14 mouse cellular contexts compared by ENCODE assay signal in genomic region chr13:54328954-54329490, GRCm38 (mm10). TPM values are rescaled to one million over a fixed set of nuclear protein-coding genes. Genes with fewer than 3 reads are reported as not detected.
A peak's percentile ranks its signal among the peaks of the same experiment; 100 is the strongest.
DNase-seq lines count a peak whose midpoint lies in the region; ATAC-seq and TF ChIP-seq lines count a peak whose summit lies in the region.
"Had no signal": no experiment of that assay in that cellular context is flagged by ENCODE, and none has a peak within 500 bp of the region (broad histone marks: within the 10 kb centered on the region; RNA-seq: fewer than 3 reads in every experiment).

No protein-coding gene starts in this region.

- H3K27me3 ChIP-seq in embryonic facial prominence, embryonic 10.5 days (replicated peaks; ENCODE audit: low read depth, poor library complexity, severe bottlenecking) = no peaks in the 10 kb centered on the region
- no peaks in the 10 kb centered on the region for H3K27me3 ChIP-seq in forebrain, embryonic 14.5 days (replicated peaks; ENCODE audit: control insufficient read depth, insufficient read depth, low read length)
- no peaks in the 10 kb centered on the region for H3K27me3 ChIP-seq in hindbrain, postnatal 0 days (ENCODE audit: insufficient read depth, low read length)
- H3K27me3 ChIP-seq in midbrain, postnatal 0 days (ENCODE audit: insufficient read depth, low read length) = no peaks in the 10 kb centered on the region
- peaks cover 10% of the 10 kb centered on the region for H3K27me3 ChIP-seq in heart, embryonic 10.5 days (ENCODE audit: insufficient read depth, poor library complexity, severe bottlenecking)

- TF ChIP-seq CTCF in hindbrain, postnatal 0 days (IDR thresholded peaks at IDR 0.05; ENCODE audit: low read depth) = no peak
- TF ChIP-seq CTCF in midbrain, postnatal 0 days (IDR thresholded peaks at IDR 0.05) = no peak
- TF ChIP-seq CTCF in gastrocnemius, adult 2 months (IDR thresholded peaks at IDR 0.05) = no peak

- intact Hi-C loops in gastrocnemius, adult 2 months (cut with DNase I) = no loop called here

- no peaks in the 10 kb centered on the region for H3K9me3 ChIP-seq in embryonic facial prominence, embryonic 10.5 days
- no peaks in the 10 kb centered on the region for H3K9me3 ChIP-seq in forebrain, embryonic 14.5 days (replicated peaks; ENCODE audit: control insufficient read depth, low read length)
- H3K9me3 ChIP-seq in hindbrain, postnatal 0 days (ENCODE audit: low read length) = no peaks in the 10 kb centered on the region
- no peaks in the 10 kb centered on the region for H3K9me3 ChIP-seq in midbrain, postnatal 0 days (ENCODE audit: low read length)
- H3K9me3 ChIP-seq in heart, embryonic 10.5 days = no peaks in the 10 kb centered on the region
- H3K9me3 ChIP-seq: heart, embryonic 15.5 days had no signal

- no peak overlapping the region for H3K9ac ChIP-seq in forebrain, embryonic 14.5 days (ENCODE audit: low read length)
- no peak overlapping the region for H3K9ac ChIP-seq in hindbrain, postnatal 0 days (replicated peaks; ENCODE audit: low read length)
- H3K9ac ChIP-seq in midbrain, postnatal 0 days (replicated peaks; ENCODE audit: low read length, poor library complexity, severe bottlenecking) = peak overlapping the region; percentile 39; the same call in 1 of the 2 replicates
- H3K9ac ChIP-seq: heart, embryonic 15.5 days; liver, embryonic 14.5 days had no signal

- H3K27ac ChIP-seq in embryonic facial prominence, embryonic 10.5 days (replicated peaks) = peak overlapping the region; percentile 71
- peak overlapping the region; percentile 50; the same call in 1 of the 2 replicates for H3K27ac ChIP-seq in forebrain, embryonic 14.5 days (ENCODE audit: low read depth, low read length)
- 0 out of 2 replicates have a peak overlapping the region, but pooled peaks have one; percentile 26 for H3K27ac ChIP-seq in hindbrain, postnatal 0 days
- no peak overlapping the region for H3K27ac ChIP-seq in midbrain, postnatal 0 days (ENCODE audit: low read depth, low read length)
- H3K27ac ChIP-seq in gastrocnemius, adult 2 months = no peak overlapping the region
- H3K27ac ChIP-seq in heart, embryonic 10.5 days = no peak overlapping the region; the same call in 1 of the 2 replicates
- H3K27ac ChIP-seq: heart, embryonic 15.5 days; kidney, postnatal 0 days; liver, embryonic 14.5 days had no signal

- DNase-seq in embryonic facial prominence, embryonic 10.5 days (ENCODE audit: low spot score) = no peak
- DNase-seq in forebrain, embryonic 14.5 days (ENCODE audit: low spot score) = peak; percentile 66
- DNase-seq in hindbrain, postnatal 0 days (ENCODE audit: low spot score) = no peak
- DNase-seq in midbrain, postnatal 0 days (ENCODE audit: low spot score) = no peak
- no peak for DNase-seq in gastrocnemius, adult 2 months
- DNase-seq in heart, embryonic 10.5 days (ENCODE audit: low spot score) = no peak
- DNase-seq in adrenal gland, postnatal 25 days = no peak
- DNase-seq: cerebellum, adult 2 months; gastrocnemius, postnatal 25 days; thymus, adult 2 months had no signal

- H3K36me3 ChIP-seq in embryonic facial prominence, embryonic 10.5 days (replicated peaks) = no peaks in the 10 kb centered on the region
- no peaks in the 10 kb centered on the region for H3K36me3 ChIP-seq in forebrain, embryonic 14.5 days (ENCODE audit: control insufficient read depth, insufficient read depth, low read length)
- no peaks in the 10 kb centered on the region for H3K36me3 ChIP-seq in hindbrain, postnatal 0 days (ENCODE audit: insufficient read depth, low read length)
- no peaks in the 10 kb centered on the region for H3K36me3 ChIP-seq in midbrain, postnatal 0 days (ENCODE audit: insufficient read depth, low read length)
- no peaks in the 10 kb centered on the region for H3K36me3 ChIP-seq in heart, embryonic 10.5 days
- H3K36me3 ChIP-seq: heart, embryonic 15.5 days had no signal

- H3K4me3 ChIP-seq in embryonic facial prominence, embryonic 10.5 days = no peak overlapping the region
- H3K4me3 ChIP-seq in forebrain, embryonic 14.5 days (ENCODE audit: low read depth, low read length) = no peak overlapping the region
- H3K4me3 ChIP-seq in hindbrain, postnatal 0 days (ENCODE audit: low read length) = no peak overlapping the region
- no peak overlapping the region for H3K4me3 ChIP-seq in midbrain, postnatal 0 days (ENCODE audit: low read depth, low read length)
- H3K4me3 ChIP-seq in gastrocnemius, adult 2 months = no peak overlapping the region
- no peak overlapping the region for H3K4me3 ChIP-seq in heart, embryonic 10.5 days
- H3K4me3 ChIP-seq: heart, embryonic 15.5 days had no signal

- 36% methylated on average over 8 of the region's 8 CpGs for WGBS in embryonic facial prominence, embryonic 10.5 days
- 7% methylated on average over 8 of the region's 8 CpGs for WGBS in forebrain, embryonic 14.5 days
- 23% methylated on average over 8 of the region's 8 CpGs for WGBS in hindbrain, postnatal 0 days
- 18% methylated on average over 8 of the region's 8 CpGs for WGBS in midbrain, postnatal 0 days
- 54% methylated on average over 8 of the region's 8 CpGs for WGBS in heart, embryonic 10.5 days

- H3K4me1 ChIP-seq in embryonic facial prominence, embryonic 10.5 days = peaks cover 81% of the 10 kb centered on the region
- peaks cover 42% of the 10 kb centered on the region for H3K4me1 ChIP-seq in forebrain, embryonic 14.5 days (ENCODE audit: control insufficient read depth, insufficient read depth, low read length)
- H3K4me1 ChIP-seq in hindbrain, postnatal 0 days (ENCODE audit: insufficient read depth, low read length) = peaks cover 27% of the 10 kb centered on the region
- peaks cover 18% of the 10 kb centered on the region; the same call in 1 of the 2 replicates for H3K4me1 ChIP-seq in midbrain, postnatal 0 days (ENCODE audit: insufficient read depth, low read length)
- peaks cover 39% of the 10 kb centered on the region for H3K4me1 ChIP-seq in heart, embryonic 10.5 days

- no peak for ATAC-seq in forebrain, embryonic 14.5 days
- ATAC-seq in hindbrain, postnatal 0 days = no peak
- no peak for ATAC-seq in midbrain, postnatal 0 days (ENCODE audit: low FRiP score)
- ATAC-seq: activated CD4-positive, CD25-positive, alpha-beta regulatory T cell, adult 4 months had no signal

- H3K4me2 ChIP-seq in forebrain, embryonic 14.5 days (ENCODE audit: low read length) = no peak overlapping the region
- no peak overlapping the region for H3K4me2 ChIP-seq in hindbrain, postnatal 0 days (ENCODE audit: low read depth, low read length)
- H3K4me2 ChIP-seq in midbrain, postnatal 0 days (ENCODE audit: low read depth, low read length, poor library complexity, severe bottlenecking) = no peak overlapping the region
- H3K4me2 ChIP-seq: heart, embryonic 15.5 days had no signal

RNA-seq across cellular contexts. Expression of gene Cplx2, which starts 42.1 kb away (rescaled TPM):
- 5.0 and 6.9 TPM in 2 replicates for polyA plus RNA-seq in embryonic facial prominence, embryonic 10.5 days (2016; fragmentation: Nextera tagmentation; extraction: Ambion mirVana)
- 23.4 and 25.7 TPM in 2 replicates for polyA plus RNA-seq in forebrain, embryonic 14.5 days (2014; fragmentation: Nextera tagmentation; extraction: Ambion mirVana)
- total RNA-seq in hindbrain, postnatal 0 days (2014; rRNA removed) = 118 and 120 TPM in 2 replicates
- 46.2 and 47.4 TPM in 2 replicates for polyA plus RNA-seq in hindbrain, postnatal 0 days (2015; fragmentation: Nextera tagmentation; extraction: Ambion mirVana)
- 88.7 and 106 TPM in 2 replicates for total RNA-seq in midbrain, postnatal 0 days (2014; rRNA removed)
- 30.4 and 31.2 TPM in 2 replicates for polyA plus RNA-seq in midbrain, postnatal 0 days (2015; fragmentation: Nextera tagmentation; extraction: Ambion mirVana)
- total RNA-seq in gastrocnemius, adult 2 months (2021) = under 1 TPM; 0.46 to 0.84 TPM
- polyA plus RNA-seq in heart, embryonic 10.5 days (2016; fragmentation: Nextera tagmentation; extraction: Ambion mirVana) = 2.5 and 3.0 TPM in 2 replicates
- 19.7 and 28.1 TPM in 2 replicates for total RNA-seq in adrenal gland, postnatal 25 days (2021)
- polyA plus RNA-seq: activated CD4-positive, CD25-positive, alpha-beta regulatory T cell, adult 4 months had no signal

Comparison
In these comparisons a context has a peak if more than half of its experiments do, and no peak if none do; other contexts are left out.
1. H3K27ac ChIP-seq: peak in embryonic facial prominence, embryonic 10.5 days (single experiment), forebrain, embryonic 14.5 days (single experiment) and hindbrain, postnatal 0 days (single experiment); none in midbrain, postnatal 0 days (single experiment), gastrocnemius, adult 2 months (single experiment) and heart, embryonic 10.5 days (single experiment).